Mouse (Mus musculus): Measurements from ENCODE around the gene Adora3.

DNA sequence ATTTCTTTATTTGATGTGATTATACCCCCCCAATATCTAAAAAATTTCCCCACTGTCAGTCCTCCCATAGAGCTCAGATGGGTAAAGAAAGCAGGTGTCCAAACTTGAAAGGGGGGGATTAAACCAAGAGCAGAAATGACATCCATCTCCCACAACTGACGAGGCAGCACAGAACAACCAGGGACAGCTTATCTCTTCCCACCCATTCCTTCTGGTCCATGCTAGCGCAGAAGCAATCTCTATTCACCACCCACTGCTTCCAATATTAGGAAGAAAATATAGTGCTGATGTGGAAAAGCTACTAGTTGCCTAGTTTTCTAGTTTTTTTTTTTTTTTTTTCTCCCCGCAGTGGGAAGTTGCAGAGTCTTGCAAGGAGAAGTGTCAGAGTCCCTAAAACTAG, 34.8 kb upstream of the Adora3 start:
- TF ChIP-seq CTCF (conservative IDR thresholded peaks at IDR 0.05; ENCODE audit: insufficient read depth, insufficient read length, low read depth, low read length): no peak
- TF ChIP-seq POLR2A (IDR thresholded peaks at IDR 0.05; ENCODE audit: low read depth, low read length): no peak
